Mouse (Mus musculus) kidney, postnatal 0 days (tissue): Measurements from ENCODE around the gene Map3k7. TPM values are rescaled to one million over a fixed set of nuclear protein-coding genes. Genes with fewer than 3 reads are reported as not detected.

Experiments used
- ATAC-seq: fragments of 200-750 bp; cut with Nextera tagmentation; replicated peaks from 2 replicates; pipeline ENCODE4 v1.8.0; 2017; ENCODE audit warnings: low read depth, moderate number of reproducible peaks, moderate TSS enrichment, moderate library complexity; ENCODE audit not compliant: low FRiP score
- DNase-seq: peaks from one replicate; pipeline ENCODE4 v3.0.0-alpha.2; 2016; ENCODE audit warnings: low spot score
- H3K27ac ChIP-seq: fragments of 300-500 bp; sonication (generic); 2 replicates; pipeline ENCODE4 v1.5.1; 2014; ENCODE audit warnings: mild to moderate bottlenecking
- H3K27me3 ChIP-seq: fragments of 300-500 bp; sonication (generic); 2 replicates; pipeline ENCODE4 v1.6.1; 2014; ENCODE audit warnings: low read length, mixed read lengths; ENCODE audit not compliant: insufficient read depth
- H3K36me3 ChIP-seq: fragments of 300-500 bp; sonication (generic); 2 replicates; pipeline ENCODE4 v1.6.1; 2014; ENCODE audit warnings: low read length, mixed read lengths; ENCODE audit not compliant: insufficient read depth
- H3K4me1 ChIP-seq: fragments of 300-500 bp; sonication (generic); replicated peaks from 2 replicates; pipeline ENCODE4 v1.6.1; 2014; ENCODE audit warnings: antibody characterized with exemption, low read length, mixed read lengths; ENCODE audit not compliant: insufficient read depth
- H3K4me2 ChIP-seq: fragments of 300-500 bp; sonication (generic); 2 replicates; pipeline ENCODE4 v1.6.1; 2014; ENCODE audit warnings: mild to moderate bottlenecking, low read length, moderate library complexity, mixed read lengths
- H3K4me3 ChIP-seq: fragments of 300-500 bp; sonication (generic); replicated peaks from 2 replicates; pipeline ENCODE4 v1.5.1; 2014; ENCODE audit warnings: low read depth, low read length
- H3K9ac ChIP-seq: fragments of 300-500 bp; sonication (generic); 2 replicates; pipeline ENCODE4 v1.6.1; 2014; ENCODE audit warnings: low read depth, low read length
- H3K9me3 ChIP-seq: fragments of 300-500 bp; sonication (generic); replicated peaks from 2 replicates; pipeline ENCODE4 v1.6.1; 2016; ENCODE audit warnings: low read length, inconsistent platforms, mixed read lengths
- CTCF ChIP-seq: IDR thresholded peaks from 2 replicates; pipeline ENCODE4 v1.5.1; 2016; ENCODE audit warnings: antibody characterized with exemption, low read depth, mild to moderate bottlenecking, moderate library complexity
- WGBS: fragments of 180-500 bp; shearing (Covaris S2); extraction: QIAGEN DNeasy Blood & Tissue Kit; methylation state at CpG from one replicate; pipeline ENCODE4 v1.1.7; 2014; 5-methylcytosine and 5-hydroxymethylcytosine counted together
- polyA plus RNA-seq: library from polyadenylated mRNA; unstranded; fragments of >200 nt; fragmentation: Nextera tagmentation; extraction: Ambion mirVana; gene quantifications from 2 replicates; pipeline ENCODE4 v1.2.1, GENCODE M21; 2015

Map3k7 gene
- polyA plus RNA-seq, 1 experiment from 2014 or later: 21.8 TPM

DNA sequence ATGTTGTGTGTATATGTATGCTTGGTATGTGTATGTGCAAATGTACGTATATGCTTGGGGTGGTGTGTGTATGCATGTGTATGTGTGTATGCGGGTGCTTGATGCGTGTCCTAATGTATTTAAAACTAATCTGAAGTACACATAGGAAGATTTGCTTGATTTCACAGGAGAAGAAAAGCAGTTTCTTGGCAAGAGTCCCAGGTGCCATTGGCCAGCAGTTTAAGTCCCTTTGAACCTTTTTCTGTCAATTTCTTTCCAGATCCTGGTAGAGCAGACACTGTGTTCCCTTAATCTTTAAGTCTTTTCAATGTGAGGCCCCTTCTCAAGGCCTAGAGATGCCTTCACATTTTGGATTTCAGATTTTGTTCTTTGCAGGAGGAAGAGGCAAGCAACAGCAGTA is 99.4 kb downstream of the Map3k7 start:
- TF ChIP-seq CTCF: no peak
- ATAC-seq (no peak), DNase-seq (no peak)
- no peak overlapping the region for H3K27ac ChIP-seq
- no peak overlapping the region for H3K4me2 ChIP-seq
- H3K9me3 ChIP-seq: no peaks in the 10 kb centered on the region
- H3K27me3 ChIP-seq: no peaks in the 10 kb centered on the region
- no peaks in the 10 kb centered on the region for H3K36me3 ChIP-seq
- H3K4me1 ChIP-seq: no peaks in the 10 kb centered on the region
- WGBS: 89% methylated on average over 3 of the region's 3 CpGs
- H3K4me3 ChIP-seq: no peak overlapping the region
- H3K9ac ChIP-seq: no peak overlapping the region
